Mouse (Mus musculus) cerebellum, adult 2 months (tissue): ENCODE data around the gene Isg20l2.

Experiments
- CTCF ChIP-seq: fragments of 200-500 bp; IDR thresholded peaks from 2 replicates; pipeline ENCODE4 v1.5.1; 2011; ENCODE audit warnings: low read depth, mild to moderate bottlenecking, control low read depth, low read length, moderate library complexity, borderline replicate concordance; ENCODE audit not compliant: insufficient read depth
- POLR2A ChIP-seq: fragments of 200-500 bp; IDR thresholded peaks from 2 replicates; pipeline ENCODE4 v1.6.1; 2011; ENCODE audit warnings: low read length, control low read depth, borderline replicate concordance; ENCODE audit not compliant: insufficient read depth

- TF ChIP-seq CTCF (peak; percentile 82), POLR2A (no peak)
Observed at GRCm38 (mm10) chr3:87960586-87961191, 30.6 kb downstream of the Isg20l2 start.
